Mouse (Mus musculus) fat pad, adult 2 months (tissue): Measurements from ENCODE around the gene Tmem208.
"Not testable (repeated sequence)": the region's sequence is repeated elsewhere in the genome, so short reads cannot be mapped to it uniquely, and the experiment has no call there.

Source experiments
- DNase-seq: peaks from one replicate; pipeline ENCODE4 v3.0.0-alpha.2; 2011; ENCODE audit warnings: low read depth, low spot score; ENCODE audit errors: extremely low read depth

Tmem208 gene

DNA sequence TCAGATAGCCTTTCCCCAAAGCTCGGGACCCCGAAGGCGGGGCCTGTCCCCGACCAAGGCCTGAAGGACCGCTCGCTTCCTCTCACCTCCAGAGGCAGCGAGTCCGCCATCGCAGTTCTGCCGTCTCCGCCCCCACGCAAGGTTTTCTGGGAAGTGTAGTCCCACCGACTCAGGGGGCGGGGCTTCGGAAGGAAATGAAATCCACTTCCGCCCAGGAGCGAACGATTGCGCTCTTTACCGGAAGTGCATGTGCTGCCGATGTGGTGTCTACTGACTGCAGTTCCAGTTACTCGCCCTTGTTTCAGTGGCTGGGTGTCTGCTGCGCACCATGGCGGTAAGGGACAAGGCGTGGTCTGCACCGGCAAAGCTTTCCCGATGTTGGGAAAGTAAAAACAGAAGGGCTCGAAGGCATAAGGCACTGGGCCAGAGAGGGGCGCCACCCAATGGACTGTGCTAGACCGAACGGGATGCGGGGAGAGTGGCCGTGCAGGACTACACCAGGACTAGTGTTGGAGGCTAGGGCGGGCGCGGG is at the start of gene Tmem208, which contains the start of gene Lrrc29:
Gene Tmem208, plus strand, starts transcription at position 214 of the 532 bp plus-strand sequence.
Gene Lrrc29, minus strand, starts transcription at position 138 of the 532 bp plus-strand sequence.
- DNase-seq: no peak

DNA sequence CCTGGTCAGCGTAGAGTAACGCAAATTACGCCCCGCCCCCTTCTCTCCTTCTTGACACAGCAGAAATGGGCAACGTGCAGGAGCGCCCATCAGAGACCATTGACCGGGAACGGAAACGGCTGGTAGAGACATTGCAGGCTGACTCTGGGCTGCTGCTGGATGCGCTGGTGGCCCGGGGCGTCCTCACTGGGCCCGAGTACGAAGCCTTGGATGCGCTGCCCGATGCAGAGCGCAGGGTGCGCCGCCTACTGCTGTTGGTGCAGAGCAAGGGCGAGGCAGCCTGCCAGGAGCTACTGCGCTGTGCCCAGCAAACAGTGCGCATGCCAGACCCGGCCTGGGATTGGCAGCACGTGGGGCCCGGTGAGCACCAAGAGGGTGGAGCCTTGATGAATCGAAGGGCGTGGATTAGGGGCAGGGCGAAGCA is 47.2 kb upstream of the Tmem208 start:
- no peak for DNase-seq

GRCm38 (mm10) chr8:105280567-105280966 is 45.6 kb upstream of the Tmem208 start:
- no peak for DNase-seq

DNA sequence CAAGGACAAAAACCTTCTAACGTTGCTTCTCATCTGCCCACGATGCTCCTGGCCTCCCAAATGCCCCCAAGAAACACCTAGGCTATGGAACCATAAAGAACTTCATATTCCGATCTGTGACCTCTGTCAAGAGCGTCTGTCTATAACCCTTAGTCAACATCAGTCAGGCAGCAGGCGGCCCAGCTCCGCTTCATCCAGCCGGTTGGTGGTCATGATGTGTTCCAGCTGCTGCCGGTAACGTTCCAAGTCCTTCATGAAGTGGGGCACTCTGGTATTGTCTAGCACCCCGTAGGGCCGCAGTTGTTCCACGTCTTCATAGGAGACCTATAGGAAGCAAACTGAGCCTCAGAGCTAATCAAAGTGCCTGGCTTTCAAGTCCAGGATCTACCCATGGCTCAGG is 44.3 kb upstream of the Tmem208 start:
- DNase-seq: no peak

DNA sequence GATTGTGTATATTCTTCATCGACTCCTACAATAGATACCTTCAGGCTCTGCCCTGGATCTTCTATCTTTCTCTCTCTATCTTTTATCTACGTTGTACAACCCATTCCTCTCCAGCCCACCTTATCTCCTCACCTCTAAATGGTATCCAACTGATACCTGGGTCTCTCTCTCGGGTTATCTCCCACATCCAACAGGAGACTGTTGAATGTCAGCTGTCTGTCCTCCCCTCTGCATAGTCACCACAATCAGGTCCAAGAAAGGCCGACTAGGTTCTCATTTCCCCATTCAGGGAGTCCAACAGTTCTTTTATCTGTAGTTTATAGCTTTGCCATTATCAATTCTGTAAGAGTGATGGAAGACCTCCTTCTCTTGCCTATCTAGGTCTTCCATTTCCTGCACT is 43.9 kb upstream of the Tmem208 start:
- DNase-seq: no peak

DNA sequence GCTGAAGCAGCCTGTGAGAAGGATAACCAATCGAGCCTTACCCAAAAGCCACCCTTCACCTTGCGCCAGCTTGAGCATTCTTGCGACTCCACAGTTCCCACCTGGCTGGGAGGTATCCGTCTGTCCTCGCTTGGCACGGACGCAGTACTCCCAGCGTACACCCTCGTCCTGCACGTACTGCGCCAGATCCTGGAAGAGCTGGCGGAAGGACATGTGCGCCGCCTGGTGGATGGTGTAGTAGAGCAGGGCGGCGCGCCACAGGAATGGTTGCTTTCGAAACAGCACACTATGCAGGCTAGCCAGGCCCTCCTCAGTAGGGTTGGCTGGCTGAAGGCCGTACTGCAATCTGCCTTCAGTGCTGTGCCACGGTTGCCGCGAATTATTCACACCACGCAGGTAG is 43.1 kb upstream of the Tmem208 start:
- no peak for DNase-seq

DNA sequence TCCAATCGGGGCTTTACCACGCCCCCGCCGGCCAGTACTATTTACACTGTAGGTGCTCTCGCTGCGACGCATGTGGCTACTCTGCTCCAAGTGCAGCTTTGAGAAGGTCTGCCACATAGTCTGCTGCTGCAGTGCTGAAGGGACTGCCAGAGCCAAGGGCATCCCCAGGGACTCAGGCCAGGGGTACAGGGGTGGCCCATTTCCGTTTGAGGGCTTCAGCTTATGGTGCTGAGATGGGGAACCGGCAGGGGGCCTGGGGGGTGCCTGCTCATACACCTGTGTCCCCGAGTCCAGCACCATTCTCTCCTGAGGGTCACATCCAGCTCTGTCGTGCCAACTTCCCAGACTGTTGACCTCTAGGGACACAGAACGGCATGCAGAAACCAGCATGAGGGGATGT is 40.6 kb upstream of the Tmem208 start:
- no peak for DNase-seq

DNA sequence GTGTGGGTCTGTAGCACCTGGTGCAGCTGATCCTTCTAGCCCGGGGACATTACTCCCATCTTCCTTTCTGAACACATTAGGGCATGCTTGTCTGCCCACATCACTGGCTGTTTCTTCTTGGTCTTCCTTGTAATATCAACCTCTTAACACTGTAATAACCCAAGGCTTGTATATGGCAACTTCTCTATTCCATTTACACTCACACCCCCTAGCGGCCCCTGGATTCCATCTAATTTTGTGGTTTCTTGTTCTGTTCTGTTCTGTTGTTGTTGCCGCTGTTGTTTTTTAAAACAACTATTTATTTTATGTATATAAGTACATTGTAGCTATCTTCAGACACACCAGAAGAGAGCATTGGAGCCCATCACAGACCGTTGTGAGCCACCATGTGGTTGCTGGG is 39.2 kb upstream of the Tmem208 start:
- DNase-seq: no peak

DNA sequence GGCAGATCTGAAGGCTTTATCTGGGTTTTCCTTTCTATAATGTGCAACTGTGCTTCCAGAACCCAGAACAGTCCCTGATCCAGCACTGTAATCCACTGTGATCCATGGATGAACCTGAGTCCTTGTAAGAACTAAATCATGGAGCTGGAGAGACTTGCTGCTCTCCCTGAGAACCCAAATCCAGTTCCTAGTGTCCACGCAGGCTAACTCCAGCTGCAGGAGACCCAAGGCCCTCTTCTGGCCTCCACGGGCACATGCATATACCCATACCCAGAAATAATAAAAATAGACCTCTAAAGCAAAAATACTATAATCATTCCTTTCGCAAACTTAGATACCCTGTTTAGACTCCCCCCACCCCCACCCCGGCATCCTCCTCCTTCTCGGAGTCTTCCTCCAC is 37.9 kb upstream of the Tmem208 start:
- no peak for DNase-seq

DNA sequence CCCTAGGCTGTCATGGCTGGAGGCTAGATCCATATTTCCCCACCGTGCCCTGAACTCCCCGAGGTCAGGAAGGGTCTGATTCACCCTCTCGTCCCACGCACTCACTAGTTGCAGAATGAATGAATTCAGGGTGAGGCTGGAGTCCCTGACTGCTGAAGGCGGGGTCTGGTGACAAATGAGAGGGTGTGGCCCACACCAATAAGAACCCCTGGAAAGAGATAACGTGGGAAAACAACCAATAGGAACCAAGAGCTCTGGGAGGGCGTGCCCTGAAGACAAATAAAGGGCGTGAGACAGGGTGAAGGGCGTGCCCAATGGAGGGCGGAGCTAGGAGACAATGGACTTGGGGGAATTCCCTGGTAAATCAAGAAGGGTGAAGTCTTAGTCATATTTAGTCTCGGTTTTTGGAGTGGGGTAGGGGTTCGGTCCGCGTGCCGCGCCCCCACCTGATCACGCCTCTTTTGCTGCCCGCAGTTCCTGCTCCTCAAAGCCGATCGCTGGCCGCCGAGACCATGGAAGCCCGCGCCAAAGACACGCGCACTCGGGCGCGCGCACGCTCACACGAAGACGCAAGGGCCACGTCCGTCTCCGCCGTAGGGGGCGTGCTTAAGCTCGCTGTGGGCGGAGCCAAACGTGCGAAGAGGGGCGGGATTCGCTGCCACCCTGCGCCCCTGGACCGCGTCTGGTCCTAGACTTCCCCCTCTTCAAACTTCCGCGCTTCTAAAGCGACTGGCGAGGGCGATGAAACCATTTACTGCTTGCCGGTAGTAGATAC is 37.0 kb upstream of the Tmem208 start:
- DNase-seq: peak; percentile 84

GRCm38 (mm10) chr8:105289805-105290460 is 36.2 kb upstream of the Tmem208 start, which contains the start of gene 4931428F04Rik:
Gene 4931428F04Rik, minus strand, starts transcription at chr8:105289864.
- no peak for DNase-seq

- DNase-seq: no peak
Measured at GRCm38 (mm10) chr8:105290554-105291314, 35.4 kb upstream of the Tmem208 start.

DNA sequence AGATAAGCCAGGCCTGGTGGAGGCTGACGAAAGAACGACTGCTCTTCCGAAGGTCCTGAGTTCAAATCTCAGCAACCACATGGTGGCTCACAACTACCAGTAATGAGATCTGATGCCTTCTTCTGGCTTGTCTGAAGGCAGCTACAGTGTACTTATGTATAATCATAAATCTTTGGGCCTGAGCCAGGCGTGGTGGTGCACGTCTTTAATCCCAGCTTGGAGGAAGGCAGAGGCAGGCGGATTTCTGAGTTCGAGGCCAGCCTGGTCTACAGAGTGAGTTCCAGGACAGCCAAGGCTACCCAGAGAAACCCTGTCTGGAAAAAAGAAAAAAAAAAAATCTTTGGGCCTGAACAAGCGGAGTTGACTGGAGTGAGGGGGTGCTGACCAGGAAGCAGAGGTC is 34.8 kb upstream of the Tmem208 start:
- not testable (repeated sequence) for DNase-seq

DNA sequence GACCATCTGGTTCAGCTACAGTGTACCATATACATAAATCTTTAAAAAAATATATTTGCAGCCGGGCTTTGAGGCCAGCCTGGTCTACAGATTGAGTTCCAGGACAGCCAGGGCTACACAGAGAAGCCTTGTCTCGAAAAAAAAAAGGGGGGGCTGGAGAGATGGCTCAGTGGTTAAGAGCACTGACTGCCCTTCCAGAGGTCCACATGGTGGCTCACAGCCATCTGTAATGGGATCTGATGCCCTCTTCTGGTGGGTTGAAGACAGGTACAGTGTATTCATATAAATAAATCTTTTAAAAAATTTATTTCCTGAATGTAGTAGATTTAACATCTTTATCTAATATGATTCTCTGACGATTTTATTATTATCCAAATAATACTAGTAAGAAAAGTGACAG is 34.4 kb upstream of the Tmem208 start:
- not testable (repeated sequence) for DNase-seq

- no peak for DNase-seq
Measured at GRCm38 (mm10) chr8:105292471-105292870, 33.7 kb upstream of the Tmem208 start.

GRCm38 (mm10) chr8:105293405-105293804 is 32.7 kb upstream of the Tmem208 start:
- DNase-seq: no peak

GRCm38 (mm10) chr8:105294776-105295175 is 31.4 kb upstream of the Tmem208 start:
- DNase-seq: no peak

DNA sequence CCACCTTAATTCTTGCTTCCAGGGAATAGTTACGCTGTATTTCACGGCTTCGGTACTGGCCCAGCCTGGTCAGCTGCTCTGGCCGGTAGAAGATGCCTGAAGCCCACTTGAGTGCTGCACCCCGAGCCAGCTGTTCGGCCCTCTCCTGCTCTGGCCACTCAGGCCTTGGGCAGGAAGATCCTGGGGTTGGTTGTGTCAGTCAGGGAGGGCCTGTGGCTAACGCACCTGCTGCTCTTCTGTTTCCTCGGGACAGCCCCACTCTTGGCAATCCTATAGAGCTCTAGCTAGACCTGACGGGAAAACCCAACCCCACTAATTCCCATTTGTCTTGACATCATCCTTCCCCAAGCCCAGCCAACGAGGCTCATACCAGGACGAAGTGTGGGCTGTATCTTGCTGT is 30.9 kb upstream of the Tmem208 start:
- no peak for DNase-seq

DNA sequence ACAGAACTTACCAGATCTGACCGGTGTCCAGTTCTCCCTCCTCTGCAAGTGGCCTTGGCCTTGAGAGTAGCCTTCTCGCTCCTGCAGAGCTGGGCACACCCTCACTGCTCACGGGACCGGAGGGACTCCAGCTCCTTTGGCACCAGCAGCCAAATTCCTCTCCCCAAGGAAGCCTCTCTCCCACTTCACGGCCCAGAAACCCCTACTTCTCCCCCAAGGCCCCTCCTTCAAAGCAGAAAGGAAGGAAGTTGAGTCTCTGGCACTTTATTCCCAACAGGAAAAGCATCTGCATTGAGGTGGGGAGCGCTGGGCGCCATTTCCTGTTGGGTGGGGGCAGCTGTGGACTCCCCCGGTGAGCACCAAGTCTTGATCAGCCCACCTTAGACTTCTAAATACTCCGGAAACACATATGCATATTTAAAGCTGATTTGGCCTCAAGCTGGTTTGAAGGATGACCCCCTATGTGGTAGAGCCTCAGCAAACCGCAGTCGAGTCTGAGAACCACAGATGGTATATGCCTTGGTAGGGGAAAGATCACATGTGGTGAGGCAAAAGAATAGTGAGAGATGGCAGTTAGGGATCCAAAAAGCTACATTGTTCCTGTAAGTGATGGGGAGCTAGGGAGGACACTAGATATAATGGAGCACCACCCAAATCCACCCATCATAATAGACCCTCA is 30.1 kb upstream of the Tmem208 start, which contains the start of gene Exoc3l:
Gene Exoc3l, minus strand, starts transcription at position 207 of the 679 bp plus-strand sequence.
- DNase-seq: no peak

GRCm38 (mm10) chr8:105297511-105298192 is 28.5 kb upstream of the Tmem208 start, which contains the start of gene E2f4:
Gene E2f4, plus strand, starts transcription at chr8:105297663.
- no peak for DNase-seq
